Mouse (Mus musculus): Measurements from ENCODE around the gene Pitpnm1.

- TF ChIP-seq POLR2A (IDR thresholded peaks at IDR 0.05; ENCODE audit: control insufficient read depth, extremely low read depth, insufficient read depth, low read length, poor library complexity) (no peak), CTCF (IDR thresholded peaks at IDR 0.05; ENCODE audit: borderline replicate concordance, control insufficient read depth, extremely low read depth, insufficient read depth, low read length, poor library complexity) (no peak)
These were observed 43.1 kb upstream of the Pitpnm1 start for GRCm38 (mm10) chr19:4056727-4057126.
